Mouse (Mus musculus) cerebellum, adult 9-10 months (tissue): ENCODE measurements at regions not wholly inside any gene's neighbourhood (a gene's known extent, or its start where the extent isn't known, plus 50 kb on each side); places are given as distances from the start of the nearest gene placed in this dataset.

Source experiments
- DNase-seq: peaks from one replicate; pipeline ENCODE4 v3.0.0; 2022

DNA sequence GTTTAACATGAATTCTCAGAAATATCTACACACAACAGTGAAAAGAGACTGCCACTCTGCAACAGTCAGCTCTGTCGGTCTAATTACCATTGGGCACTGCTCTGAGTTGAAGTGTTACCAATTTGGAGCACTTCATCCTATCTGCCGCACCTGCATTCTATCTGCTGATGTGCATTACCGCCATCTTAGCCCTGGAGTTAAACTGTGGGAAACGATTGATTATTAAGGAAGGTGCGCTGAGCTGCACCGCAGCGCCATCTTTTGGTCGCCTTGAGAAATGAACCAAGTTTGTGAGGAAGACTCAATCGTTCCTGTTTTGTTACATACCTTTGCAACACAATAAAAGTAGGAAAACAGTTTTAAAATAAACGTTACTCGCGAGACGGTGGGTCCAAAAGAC is 110.5 kb downstream of the Rergl start:
- DNase-seq: no peak

DNA sequence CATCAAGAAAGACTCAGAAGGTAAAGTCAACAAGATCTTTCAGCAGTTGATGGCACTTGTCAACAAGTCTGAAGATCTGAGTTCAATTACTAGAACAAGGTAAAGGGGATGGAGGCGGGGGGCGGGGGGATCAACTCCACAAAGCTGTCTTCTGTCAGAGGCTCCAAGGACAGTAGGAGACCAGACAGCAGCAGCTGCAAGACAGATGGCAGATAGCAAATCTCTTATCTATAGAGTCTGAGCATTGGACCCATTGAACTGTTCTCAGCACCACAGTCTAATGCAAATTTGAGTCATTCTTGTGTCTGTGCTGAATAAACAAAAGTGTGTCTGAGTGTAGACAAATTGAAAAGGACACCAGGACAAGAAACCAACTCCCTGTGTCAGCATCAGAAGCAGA is 150.8 kb downstream of the Rergl start:
- no peak for DNase-seq

GRCm38 (mm10) chr6:139325226-139325625 is 176.6 kb downstream of the Rergl start:
- DNase-seq: no peak

- peak; percentile 0 for DNase-seq
Observed at GRCm38 (mm10) chr6:139307651-139308050, 194.1 kb downstream of the Rergl start.

DNA sequence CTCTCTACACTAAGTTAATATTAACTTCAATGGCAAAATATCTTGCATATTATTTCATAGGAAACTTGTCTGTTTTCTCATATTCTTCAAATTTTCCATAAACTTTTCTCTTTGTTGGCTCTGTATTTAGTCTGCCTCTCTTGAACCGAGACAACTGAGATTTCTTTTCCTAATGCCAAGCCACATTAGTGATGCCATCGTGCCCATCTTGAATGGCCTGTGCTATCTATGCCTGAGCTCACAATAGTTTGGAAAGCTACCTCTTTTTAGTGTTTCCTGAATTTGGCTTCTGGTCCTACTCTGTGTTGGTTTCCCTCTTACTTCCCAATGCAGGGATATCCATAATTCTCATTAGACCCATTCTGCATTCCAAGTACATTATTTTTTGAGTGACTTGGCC is 197.5 kb downstream of the Rergl start:
- no peak for DNase-seq

- DNase-seq: no peak
Observed at GRCm38 (mm10) chr6:139295701-139296100, 206.1 kb downstream of the Rergl start.

- no peak for DNase-seq
Observed at GRCm38 (mm10) chr6:139279093-139279492, 222.7 kb downstream of the Rergl start.

GRCm38 (mm10) chr6:139275512-139275911 is 226.3 kb downstream of the Rergl start:
- no peak for DNase-seq

GRCm38 (mm10) chr6:139253704-139254103 is 248.1 kb downstream of the Rergl start:
- DNase-seq: no peak

- peak; percentile 10 for DNase-seq
Observed at GRCm38 (mm10) chr6:139248920-139249547, 252.7 kb downstream of the Rergl start.

GRCm38 (mm10) chr6:139226127-139226526 is 275.6 kb downstream of the Rergl start:
- DNase-seq: no peak

- no peak for DNase-seq
Observed at GRCm38 (mm10) chr6:139214488-139214887, 287.3 kb downstream of the Rergl start.

DNA sequence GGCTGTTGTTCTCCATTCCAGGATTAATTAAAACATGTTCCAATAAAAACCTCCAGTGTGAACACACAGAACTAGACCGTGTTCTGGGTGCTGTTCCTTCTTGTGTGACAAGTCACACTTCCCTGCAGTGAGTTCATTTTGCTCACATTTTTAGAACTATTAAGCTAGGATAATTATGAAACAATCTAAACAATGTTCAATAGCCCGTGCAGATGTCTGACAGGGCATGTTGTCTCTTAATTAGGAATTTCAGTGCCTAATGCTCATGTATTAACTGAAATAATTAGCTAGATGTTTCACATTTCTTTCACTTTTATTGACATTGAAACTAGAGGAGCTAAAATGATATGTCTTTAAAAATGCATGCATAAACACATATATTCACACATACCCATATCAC is 291.5 kb downstream of the Rergl start:
- DNase-seq: no peak

DNA sequence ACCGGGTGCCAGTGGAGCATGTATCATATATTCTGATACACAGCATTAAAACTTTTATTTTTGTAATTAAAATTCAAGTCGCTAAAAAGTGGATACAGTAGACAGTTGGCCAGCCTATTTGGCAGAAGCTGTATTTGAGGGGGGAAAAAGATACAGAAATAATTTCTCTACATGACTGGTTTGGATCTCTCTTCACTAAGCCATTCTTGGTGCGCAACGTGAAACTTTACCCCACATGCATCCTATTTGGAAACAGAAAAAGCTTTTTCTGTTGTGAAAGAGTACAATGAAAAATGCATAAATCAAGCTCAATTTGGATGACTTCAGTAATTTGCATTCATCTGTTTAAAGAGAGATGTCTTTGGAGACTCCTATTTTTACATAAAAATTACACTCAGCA is 303.2 kb downstream of the Rergl start:
- DNase-seq: no peak

DNA sequence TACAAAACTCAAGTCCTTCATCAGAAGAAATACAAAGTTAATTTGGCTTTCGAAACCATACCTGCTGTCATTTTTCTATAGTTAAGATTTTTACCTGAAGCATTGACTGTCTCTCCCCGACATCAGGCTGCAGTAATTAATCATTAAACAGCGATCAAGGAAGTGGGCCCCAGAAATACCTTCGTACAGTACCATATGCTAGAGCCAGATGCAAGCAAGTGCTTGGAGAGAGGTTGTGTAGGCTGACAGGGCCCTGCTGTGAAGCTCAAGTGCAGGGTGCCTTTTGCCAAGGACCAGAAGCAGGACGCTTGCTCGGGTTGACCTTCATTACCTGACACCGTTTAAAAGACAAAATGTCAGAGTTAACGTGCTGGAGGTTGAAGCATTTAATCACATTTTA is 315.3 kb downstream of the Rergl start:
- no peak for DNase-seq

DNA sequence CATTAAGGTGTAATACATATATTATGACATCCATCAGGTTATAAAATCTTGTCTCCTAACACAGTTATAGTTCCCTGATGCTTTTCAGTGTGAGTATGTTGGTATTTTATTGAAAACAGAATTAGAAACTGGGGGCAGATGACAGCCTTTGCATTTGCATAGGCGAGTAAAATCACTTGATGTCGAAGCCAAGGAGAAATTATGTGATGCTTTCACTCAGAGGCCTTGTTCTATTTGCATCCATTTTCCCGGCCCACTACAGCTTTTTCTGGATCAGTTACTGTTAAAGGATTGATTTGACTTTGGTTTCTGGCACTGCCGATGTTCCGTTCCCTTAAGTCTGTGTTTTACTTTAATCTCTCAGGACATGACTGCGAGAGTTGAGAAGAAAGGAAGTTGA is 341.4 kb downstream of the Rergl start:
- DNase-seq: no peak

DNA sequence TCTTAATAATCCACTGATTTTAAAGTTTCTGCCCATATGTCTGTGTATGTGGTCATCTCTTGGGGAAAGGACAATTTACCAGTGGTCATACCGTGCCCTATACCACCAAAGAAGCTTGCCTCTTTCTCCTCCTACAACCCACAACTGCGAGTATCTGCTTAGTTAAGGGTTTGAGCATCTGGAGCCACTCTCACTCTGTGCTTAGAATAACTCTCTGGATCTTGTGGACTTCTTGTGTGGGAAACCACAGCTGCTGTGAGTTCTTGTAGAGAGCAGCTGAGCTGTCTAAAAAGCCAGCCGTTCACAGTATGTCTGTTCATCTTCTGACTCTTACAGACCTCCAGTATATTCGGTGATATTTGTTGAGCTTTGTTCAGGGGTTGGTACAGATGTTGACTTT is 342.0 kb downstream of the Rergl start:
- DNase-seq: no peak

DNA sequence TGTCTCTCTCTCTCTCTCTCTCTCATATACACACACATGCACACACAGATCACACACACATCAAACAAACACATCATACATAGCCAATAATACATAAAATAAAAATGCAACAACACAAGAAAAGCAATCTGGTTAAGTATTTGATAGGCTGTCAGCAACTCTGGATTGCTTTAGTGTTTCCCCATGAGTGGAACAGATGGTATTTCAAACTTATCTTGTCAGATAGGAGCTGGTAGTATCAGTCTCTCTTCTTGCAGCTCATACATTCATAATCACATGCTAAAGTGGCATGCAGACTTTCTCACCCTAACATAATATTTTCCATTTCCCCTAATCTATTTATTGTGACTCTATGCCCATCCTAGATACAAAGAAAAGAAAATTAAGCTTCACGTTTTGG is 347.0 kb downstream of the Rergl start:
- DNase-seq: no peak

DNA sequence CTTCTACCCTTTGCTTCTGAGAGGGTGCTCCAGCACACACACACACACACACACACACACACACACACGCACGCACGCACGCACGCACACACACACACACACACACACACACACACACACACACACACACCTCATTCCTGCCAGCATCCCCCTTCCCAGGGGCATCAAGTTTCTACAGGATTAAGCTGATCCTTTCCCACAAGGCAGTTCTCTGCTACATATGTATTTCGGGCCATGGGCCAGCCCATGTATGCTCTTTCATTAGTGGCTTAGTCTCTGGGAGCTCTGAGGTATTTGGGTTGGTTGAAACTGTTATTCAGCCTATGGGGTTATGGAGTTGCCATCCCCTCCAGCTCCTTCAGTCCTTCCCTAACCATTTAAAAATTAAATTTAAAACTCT is 366.1 kb downstream of the Rergl start:
- no peak for DNase-seq

GRCm38 (mm10) chr6:139132083-139132679 is 369.6 kb downstream of the Rergl start:
- no peak for DNase-seq

GRCm38 (mm10) chr6:139108263-139108662 is 393.5 kb downstream of the Rergl start:
- DNase-seq: no peak

DNA sequence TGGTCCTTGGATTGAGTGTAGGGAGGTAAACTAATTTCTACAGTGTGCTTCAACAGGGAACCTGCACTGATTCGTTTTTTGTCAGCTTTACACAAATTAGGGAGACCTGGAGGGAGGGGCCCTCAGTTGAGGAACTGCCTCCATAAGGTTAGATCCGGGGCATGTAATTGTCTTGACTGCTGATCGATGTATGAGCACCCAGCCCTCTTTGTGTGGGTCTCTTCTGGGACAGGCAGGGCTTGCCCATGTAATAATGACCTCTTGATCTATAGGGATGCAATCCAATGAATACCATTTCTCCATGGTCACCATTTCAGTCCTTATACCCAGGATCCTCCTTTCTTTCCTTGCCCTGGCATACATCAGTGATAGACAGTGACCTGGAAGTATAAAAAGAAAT is 398.4 kb downstream of the Rergl start:
- DNase-seq: no peak

- DNase-seq: no peak
Observed at GRCm38 (mm10) chr6:139099273-139099672, 402.5 kb downstream of the Rergl start.

DNA sequence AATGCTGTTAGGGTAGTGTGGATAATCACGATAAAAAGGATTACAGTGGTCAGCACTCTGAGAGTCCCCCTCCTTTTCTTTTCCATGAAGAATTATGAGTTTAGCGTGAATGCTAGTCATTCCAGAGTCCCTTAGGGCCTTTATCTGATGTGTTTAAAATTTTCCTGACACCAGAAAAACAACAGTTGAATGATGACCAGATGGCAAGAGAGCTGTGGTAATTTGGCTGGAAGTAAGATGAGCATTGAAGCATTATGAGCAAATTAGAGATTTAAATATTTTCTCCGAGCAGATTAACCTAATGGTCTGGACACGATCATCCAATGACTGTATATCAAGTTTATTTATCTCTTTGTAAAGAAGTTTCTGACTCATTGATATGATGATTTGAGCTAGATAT is 417.1 kb upstream of the Igbp1b start:
- no peak for DNase-seq

DNA sequence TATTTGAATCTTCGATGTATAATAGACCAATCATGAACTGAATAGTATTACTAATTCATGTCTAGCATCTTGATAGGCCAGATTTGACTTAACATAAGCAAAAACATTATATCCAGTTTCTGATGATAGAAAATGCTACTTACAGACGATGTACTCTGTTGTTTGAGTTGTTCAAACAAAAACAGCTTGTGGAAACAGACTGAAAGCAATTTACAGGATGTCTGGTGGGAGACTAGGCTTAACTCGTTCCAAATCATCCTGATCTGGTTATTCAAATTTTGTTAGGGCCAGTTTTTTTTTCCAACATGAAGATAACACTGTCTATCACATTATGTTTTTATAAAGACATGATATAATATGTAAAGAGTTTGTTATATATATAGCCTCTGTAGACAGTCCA is 369.4 kb upstream of the Igbp1b start:
- no peak for DNase-seq
